Mouse (Mus musculus): ENCODE results near the gene Cyp4x1. TPM values are rescaled to one million over a fixed set of nuclear protein-coding genes. Genes with fewer than 3 reads are reported as not detected.

Cyp4x1 gene
- total and polyA plus RNA-seq, 2 experiments from 2014 or later = not detected

DNA sequence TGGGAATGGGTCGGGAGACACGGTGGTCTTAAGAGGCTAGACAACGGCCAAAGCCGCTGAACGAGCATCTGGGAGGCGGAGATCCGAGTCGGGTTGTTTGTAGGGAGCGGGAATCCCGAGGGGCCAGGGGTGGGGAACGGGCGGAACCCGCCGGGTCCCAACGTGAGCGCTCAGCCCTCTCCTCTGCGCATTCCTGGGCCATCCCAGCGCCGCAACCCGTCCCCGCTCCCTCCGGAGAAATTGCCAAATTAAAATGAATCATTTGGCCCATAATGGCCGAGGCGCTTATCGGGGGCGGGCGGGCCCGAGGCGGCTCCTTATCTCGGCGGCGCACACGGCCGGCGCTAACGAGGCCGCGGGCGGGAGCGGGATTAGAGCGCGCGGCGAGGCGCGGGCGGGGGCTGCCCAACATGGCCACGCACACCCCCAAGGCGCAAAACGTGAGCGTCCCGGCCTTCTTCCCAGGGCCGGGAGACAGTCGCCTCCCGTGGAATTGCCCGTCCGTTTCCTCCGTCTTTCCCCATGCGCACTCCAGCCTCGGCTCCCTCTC is 77.6 kb downstream of the Cyp4x1 start, which contains the start of gene Tal1:
TSS of gene Tal1 (plus strand) at position 56 of the 550 bp plus-strand sequence.
- no peaks in the 10 kb centered on the region for H3K36me3 ChIP-seq (replicated peaks; ENCODE audit: control insufficient read depth, insufficient read depth, low read length)
- ATAC-seq (ENCODE audit: insufficient read depth, low read depth) = peak; percentile 43
- WGBS = 2% methylated on average over 46 of the region's 60 CpGs
- H3K9ac ChIP-seq (replicated peaks; ENCODE audit: low read depth, low read length) = peak within 1 kb of the TSS; percentile 37
- DNase-seq (ENCODE audit: low spot score) = no peak
- no peaks in the 10 kb centered on the region for H3K9me3 ChIP-seq (replicated peaks; ENCODE audit: control insufficient read depth, low read length)
- H3K4me3 ChIP-seq (ENCODE audit: low read depth, low read length) = peak within 1 kb of the TSS; percentile 56
- H3K27ac ChIP-seq (ENCODE audit: low read depth) = peak within 1 kb of the TSS; percentile 87
- TF ChIP-seq CTCF (IDR thresholded peaks at IDR 0.05; ENCODE audit: low read depth) = no peak
- TF ChIP-seq EP300 (IDR thresholded peaks at IDR 0.05; ENCODE audit: low read depth) = no peak
- H3K27me3 ChIP-seq (ENCODE audit: control insufficient read depth, insufficient read depth, low read length) = peaks cover 89% of the 10 kb centered on the region
- H3K4me2 ChIP-seq (ENCODE audit: low read depth, low read length) = peak within 1 kb of the TSS; percentile 52
- no peaks in the 10 kb centered on the region for H3K4me1 ChIP-seq (ENCODE audit: control insufficient read depth, insufficient read depth)

Other genes starting within 250 kb of the Cyp4x1 start
- not detected in 2 replicates for gene Foxd2, start 225.4 kb downstream of the Cyp4x1 start, total RNA-seq (2014; rRNA removed; ENCODE audit: low replicate concordance)
- gene Foxd2, start 225.4 kb downstream of the Cyp4x1 start, polyA plus RNA-seq (2015; fragmentation: Nextera tagmentation; extraction: Ambion mirVana) = 0.04 and 0.08 TPM in 2 replicates
- gene Foxe3, start 208.3 kb downstream of the Cyp4x1 start, total RNA-seq (2014; rRNA removed; ENCODE audit: low replicate concordance) = not detected in 2 replicates
- not detected in 2 replicates for gene Foxe3, start 208.3 kb downstream of the Cyp4x1 start, polyA plus RNA-seq (2015; fragmentation: Nextera tagmentation; extraction: Ambion mirVana)
- 25.0 and 27.4 TPM in 2 replicates for gene Cmpk1, start 147.0 kb downstream of the Cyp4x1 start, total RNA-seq (2014; rRNA removed; ENCODE audit: low replicate concordance)
- 54.9 and 66.8 TPM in 2 replicates for gene Cmpk1, start 147.0 kb downstream of the Cyp4x1 start, polyA plus RNA-seq (2015; fragmentation: Nextera tagmentation; extraction: Ambion mirVana)
- 6.1 and 10.0 TPM in 2 replicates for gene Stil, start 134.1 kb downstream of the Cyp4x1 start, total RNA-seq (2014; rRNA removed; ENCODE audit: low replicate concordance)
- 1.7 and 2.0 TPM in 2 replicates for gene Stil, start 134.1 kb downstream of the Cyp4x1 start, polyA plus RNA-seq (2015; fragmentation: Nextera tagmentation; extraction: Ambion mirVana)
- 10.1 and 10.7 TPM in 2 replicates for gene Tal1, start 77.9 kb downstream of the Cyp4x1 start, total RNA-seq (2014; rRNA removed; ENCODE audit: low replicate concordance)
- gene Tal1, start 77.9 kb downstream of the Cyp4x1 start, polyA plus RNA-seq (2015; fragmentation: Nextera tagmentation; extraction: Ambion mirVana) = 0.78 and 0.80 TPM in 2 replicates
- gene Pdzk1ip1, start 45.6 kb downstream of the Cyp4x1 start, total RNA-seq (2014; rRNA removed; ENCODE audit: low replicate concordance) = 0.97 and 4.2 TPM in 2 replicates
- 0.90 and 1.0 TPM in 2 replicates for gene Pdzk1ip1, start 45.6 kb downstream of the Cyp4x1 start, polyA plus RNA-seq (2015; fragmentation: Nextera tagmentation; extraction: Ambion mirVana)
- gene Cyp4a29, start 107.8 kb upstream of the Cyp4x1 start, total RNA-seq (2014; rRNA removed; ENCODE audit: low replicate concordance) = not detected in 2 replicates
- gene Cyp4a29, start 107.8 kb upstream of the Cyp4x1 start, polyA plus RNA-seq (2015; fragmentation: Nextera tagmentation; extraction: Ambion mirVana) = not detected in 2 replicates
- not detected in 2 replicates for gene Cyp4a12a, start 164.8 kb upstream of the Cyp4x1 start, total RNA-seq (2014; rRNA removed; ENCODE audit: low replicate concordance)
- not detected in 2 replicates for gene Cyp4a12a, start 164.8 kb upstream of the Cyp4x1 start, polyA plus RNA-seq (2015; fragmentation: Nextera tagmentation; extraction: Ambion mirVana)

Data from heart, postnatal 0 days (tissue).